Comparison of ENCODE assay signal across 17 mouse cellular contexts in the genomic region with DNA sequence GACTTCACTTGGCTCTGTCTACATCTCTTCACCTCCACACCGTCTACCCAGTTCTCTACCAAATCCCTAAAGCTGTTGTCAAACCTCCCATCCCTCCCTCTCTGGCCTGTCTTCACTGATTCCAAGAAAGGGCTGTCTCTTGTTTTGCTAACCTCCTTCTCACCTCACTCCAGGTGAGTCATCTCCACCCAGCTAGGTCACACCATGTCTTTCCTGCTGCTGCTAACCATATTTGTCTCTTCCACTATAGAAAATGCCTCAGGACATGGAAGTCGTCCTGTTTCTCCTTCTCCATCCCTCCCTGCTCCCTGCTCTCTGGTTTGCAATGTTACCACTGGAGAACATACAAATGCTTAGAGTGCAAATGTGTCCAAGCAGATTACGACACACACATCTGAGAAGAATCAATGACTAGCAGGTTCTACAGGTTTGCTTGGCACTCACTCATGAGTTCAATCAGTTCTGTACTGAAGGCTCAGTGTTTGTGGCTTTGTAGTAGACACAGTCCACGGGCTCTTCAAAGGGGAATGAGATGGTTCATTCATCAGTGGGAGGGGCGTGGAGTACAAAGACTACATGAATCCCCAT.
"Had no signal": no experiment of that assay in that cellular context is flagged by ENCODE, and none has a peak within 500 bp of the region (broad histone marks: within the 10 kb centered on the region; RNA-seq: fewer than 3 reads in every experiment).

No protein-coding gene starts in this region.

- H3K9me3 ChIP-seq: limb, embryonic 15.5 days; liver, embryonic 13.5 days; midbrain, embryonic 10.5 days; midbrain, embryonic 13.5 days; neural tube, embryonic 13.5 days had no signal

- H3K4me3 ChIP-seq: layer of hippocampus, adult 2 months; limb, embryonic 15.5 days; liver, embryonic 13.5 days; megakaryocyte, embryonic 14.5 days; midbrain, embryonic 10.5 days; midbrain, embryonic 13.5 days; myocyte; neural tube, embryonic 13.5 days had no signal

- DNase-seq: kidney, postnatal 25 days; layer of hippocampus, adult 9-11 months; liver, embryonic 13.5 days; lung, adult 2 months; right cerebral cortex, postnatal 4 days; thymus, adult 18-20 months; thymus, postnatal 36 days had no signal

- H3K9ac ChIP-seq: limb, embryonic 15.5 days; liver, embryonic 13.5 days; midbrain, embryonic 13.5 days; neural tube, embryonic 13.5 days had no signal

- ATAC-seq: intestine, postnatal 0 days; midbrain, embryonic 13.5 days; midbrain, embryonic 16.5 days had no signal

- H3K27me3 ChIP-seq: limb, embryonic 15.5 days; liver, embryonic 13.5 days; megakaryocyte, embryonic 14.5 days; midbrain, embryonic 13.5 days; neural tube, embryonic 13.5 days had no signal

- H3K36me3 ChIP-seq: limb, embryonic 15.5 days; liver, embryonic 13.5 days; midbrain, embryonic 10.5 days; midbrain, embryonic 13.5 days; neural tube, embryonic 13.5 days had no signal

- H3K4me1 ChIP-seq: liver, embryonic 13.5 days; megakaryocyte, embryonic 14.5 days had no signal

- H3K27ac ChIP-seq: kidney, postnatal 0 days; layer of hippocampus, adult 2 months; limb, embryonic 15.5 days; liver, embryonic 13.5 days; midbrain, embryonic 10.5 days; midbrain, embryonic 13.5 days; neural tube, embryonic 13.5 days had no signal

- H3K4me2 ChIP-seq: limb, embryonic 15.5 days; liver, embryonic 13.5 days; midbrain, embryonic 13.5 days; neural tube, embryonic 13.5 days had no signal
